Mouse (Mus musculus): ENCODE measurements around the gene Rap2a. TPM values are rescaled to one million over a fixed set of nuclear protein-coding genes. Genes with fewer than 3 reads are reported as not detected.

The Rap2a gene
- polyA plus RNA-seq (2016; fragmentation: Nextera tagmentation; extraction: Ambion mirVana), result 5.6 and 5.9 TPM in 2 replicates

- Histone ChIP-seq H3K4me2 (peak within 1 kb of the TSS; percentile 94), H3K9me3 (replicated peaks) (no peaks in the 10 kb centered on the region), H3K36me3 (no peaks in the 10 kb centered on the region; the same call in 1 of the 2 replicates), H3K4me1 (peaks cover 30% of the 10 kb centered on the region), H3K4me3 (peak within 1 kb of the TSS; percentile 73), H3K27me3 (replicated peaks) (peaks cover 9% of the 10 kb centered on the region), H3K27ac (peak within 1 kb of the TSS; percentile 91), H3K9ac (peak within 1 kb of the TSS; percentile 75)
- peak; percentile 82 for ATAC-seq
- WGBS (ENCODE audit: insufficient replicate concordance), result under 1% methylated on average over 51 of the region's 78 CpGs
These were observed at the start of gene Rap2a for GRCm38 (mm10) chr14:120477982-120478568. Gene Rap2a (plus strand): TSS chr14:120478444.

GRCm38 (mm10) chr14:120428497-120428896, 49.7 kb upstream of the Rap2a start:
- ATAC-seq, result no peak
- WGBS (ENCODE audit: insufficient replicate concordance), result 70% methylated on average over 5 of the region's 5 CpGs
- Histone ChIP-seq H3K4me2 (no peak overlapping the region), H3K9me3 (replicated peaks) (peaks cover 8% of the 10 kb centered on the region; the same call in 1 of the 2 replicates), H3K4me3 (no peak overlapping the region), H3K4me1 (no peaks in the 10 kb centered on the region), H3K9ac (no peak overlapping the region), H3K27me3 (replicated peaks) (no peaks in the 10 kb centered on the region), H3K36me3 (peaks cover 33% of the 10 kb centered on the region), H3K27ac (no peak overlapping the region)

DNA sequence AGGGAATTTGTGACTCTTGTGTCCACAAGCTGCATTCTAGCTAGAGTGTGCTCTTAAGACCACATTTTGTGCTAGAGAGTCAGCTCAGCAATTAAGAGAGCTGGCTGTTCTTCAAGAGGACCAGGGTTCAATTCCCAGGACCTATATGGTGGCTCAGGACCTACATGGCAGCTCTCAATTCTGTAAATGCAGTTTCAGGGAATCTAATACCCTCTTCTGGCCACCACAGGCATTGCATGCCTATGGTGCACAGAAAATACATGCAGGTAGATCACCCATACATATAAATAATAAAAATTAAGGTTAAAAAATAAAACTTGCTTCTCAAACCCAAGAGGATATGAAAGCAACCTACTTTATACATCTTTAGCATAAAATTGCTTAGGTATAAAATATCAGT, 45.5 kb upstream of the Rap2a start:
- Histone ChIP-seq H3K27me3 (replicated peaks) (no peaks in the 10 kb centered on the region), H3K36me3 (no peaks in the 10 kb centered on the region), H3K27ac (no peak overlapping the region), H3K9me3 (replicated peaks) (no peaks in the 10 kb centered on the region), H3K4me3 (no peak overlapping the region), H3K4me1 (no peaks in the 10 kb centered on the region), H3K4me2 (no peak overlapping the region), H3K9ac (no peak overlapping the region)
- ATAC-seq, result no peak

GRCm38 (mm10) chr14:120433931-120434398, 44.3 kb upstream of the Rap2a start:
- no peak overlapping the region for H3K4me3 ChIP-seq
- H3K36me3 ChIP-seq, result no peaks in the 10 kb centered on the region
- H3K27ac ChIP-seq, result no peak overlapping the region
- H3K9me3 ChIP-seq (replicated peaks), result no peaks in the 10 kb centered on the region
- ATAC-seq, result no peak
- H3K4me1 ChIP-seq, result no peaks in the 10 kb centered on the region
- no peak overlapping the region for H3K9ac ChIP-seq
- no peak overlapping the region for H3K4me2 ChIP-seq
- 57% methylated on average over 8 of the region's 8 CpGs for WGBS (ENCODE audit: insufficient replicate concordance)
- H3K27me3 ChIP-seq (replicated peaks), result no peaks in the 10 kb centered on the region

DNA sequence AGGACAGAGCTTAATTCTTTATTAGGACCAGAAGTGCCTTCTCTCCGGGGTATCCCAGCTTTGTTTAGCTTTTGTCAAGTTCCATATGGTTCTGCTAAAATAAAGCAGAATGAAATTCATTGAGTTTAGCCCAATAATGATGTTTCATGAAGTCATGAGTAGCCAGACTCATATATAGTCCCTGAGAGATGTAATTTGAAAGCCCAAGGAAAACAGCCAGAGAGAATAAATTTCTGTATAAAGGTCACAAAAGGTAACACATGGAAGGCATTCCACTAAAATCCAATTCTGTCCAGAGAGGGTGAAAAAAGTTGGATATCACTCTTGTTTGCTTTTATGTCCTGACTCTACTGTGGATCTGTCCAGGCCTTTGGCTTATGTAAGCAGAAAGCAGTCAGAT, 43.4 kb upstream of the Rap2a start:
- Histone ChIP-seq H3K4me1 (no peaks in the 10 kb centered on the region), H3K9me3 (replicated peaks) (0 out of 2 replicates have a peak, but pooled peaks cover 3% of the 10 kb centered on the region), H3K4me3 (no peak overlapping the region), H3K27ac (no peak overlapping the region), H3K4me2 (no peak overlapping the region), H3K36me3 (no peaks in the 10 kb centered on the region), H3K27me3 (replicated peaks) (no peaks in the 10 kb centered on the region), H3K9ac (no peak overlapping the region)
- 79% methylated on average over 1 of the region's 1 CpGs for WGBS (ENCODE audit: insufficient replicate concordance)
- ATAC-seq, result no peak

DNA sequence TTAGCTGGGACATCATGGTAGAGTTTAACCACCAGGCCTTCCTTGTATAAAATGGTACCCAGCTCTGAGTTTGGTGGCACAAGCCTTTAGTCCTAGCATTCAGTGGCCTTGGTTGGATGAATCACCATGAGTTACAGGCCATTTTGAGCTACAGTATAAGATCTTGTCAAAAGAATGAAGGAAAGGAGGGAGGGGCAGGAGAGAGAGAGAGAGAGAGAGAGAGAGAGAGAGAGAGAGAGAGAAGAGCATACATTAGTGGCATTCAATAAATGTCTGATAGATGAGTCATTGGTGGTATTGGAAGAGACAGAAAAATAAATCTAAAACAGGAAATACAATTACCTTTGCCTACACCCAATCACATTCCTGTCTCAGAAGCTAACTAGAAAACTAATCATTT, 37.5 kb upstream of the Rap2a start:
- H3K4me1 ChIP-seq, result no peaks in the 10 kb centered on the region
- no peaks in the 10 kb centered on the region for H3K27me3 ChIP-seq (replicated peaks)
- no peak overlapping the region for H3K9ac ChIP-seq
- 0 out of 2 replicates have a peak, but pooled peaks cover 4% of the 10 kb centered on the region for H3K9me3 ChIP-seq (replicated peaks)
- H3K4me3 ChIP-seq, result no peak overlapping the region
- no peak overlapping the region for H3K27ac ChIP-seq
- no peaks in the 10 kb centered on the region for H3K36me3 ChIP-seq
- H3K4me2 ChIP-seq, result no peak overlapping the region
- ATAC-seq, result no peak

DNA sequence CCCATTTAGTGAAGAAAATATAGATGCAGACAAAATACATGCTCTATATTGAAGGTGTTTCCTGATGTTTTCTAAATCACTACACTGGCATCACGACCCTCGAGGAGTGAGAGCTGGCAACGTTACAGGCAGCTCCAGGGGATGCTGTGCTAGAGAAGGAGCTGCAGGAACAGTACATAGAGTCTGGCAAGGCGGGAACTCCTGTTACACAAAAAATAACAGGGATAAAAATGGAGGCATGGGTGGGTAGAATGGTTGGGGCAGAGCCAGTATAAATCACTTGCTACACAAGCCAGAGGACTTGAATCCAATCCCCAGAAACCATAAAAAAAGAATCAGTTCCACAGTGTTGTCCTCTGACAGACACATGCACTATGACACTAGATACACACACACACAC, 37.0 kb upstream of the Rap2a start:
- Histone ChIP-seq H3K9ac (no peak overlapping the region), H3K27ac (no peak overlapping the region), H3K4me2 (no peak overlapping the region), H3K9me3 (replicated peaks) (0 out of 2 replicates have a peak, but pooled peaks cover 4% of the 10 kb centered on the region), H3K4me3 (no peak overlapping the region), H3K27me3 (replicated peaks) (no peaks in the 10 kb centered on the region), H3K4me1 (no peaks in the 10 kb centered on the region), H3K36me3 (no peaks in the 10 kb centered on the region)
- 68% methylated on average over 4 of the region's 4 CpGs for WGBS (ENCODE audit: insufficient replicate concordance)
- no peak for ATAC-seq

DNA sequence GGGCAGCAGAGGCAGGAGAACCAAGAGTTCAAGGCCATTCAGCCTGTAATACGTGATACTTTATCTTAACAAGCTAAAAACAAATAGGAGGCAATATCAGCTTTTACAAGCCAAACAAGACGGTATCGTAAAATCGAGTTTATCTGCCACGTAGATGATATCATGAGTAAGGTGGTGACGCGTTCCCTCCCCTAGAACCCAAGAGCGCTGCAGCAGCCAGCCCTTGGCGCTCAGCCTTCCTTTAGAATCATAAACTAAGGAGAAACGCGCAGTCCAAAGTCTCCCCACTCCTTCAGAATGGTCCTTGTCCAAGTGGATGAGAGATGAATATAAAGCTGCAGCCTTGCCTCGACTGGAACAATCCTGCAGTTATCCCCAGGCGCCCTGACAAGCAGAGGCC, 36.4 kb upstream of the Rap2a start:
- no peaks in the 10 kb centered on the region for H3K36me3 ChIP-seq
- H3K4me2 ChIP-seq, result no peak overlapping the region
- H3K4me3 ChIP-seq, result no peak overlapping the region
- no peak overlapping the region for H3K9ac ChIP-seq
- no peaks in the 10 kb centered on the region for H3K27me3 ChIP-seq (replicated peaks)
- WGBS (ENCODE audit: insufficient replicate concordance), result 82% methylated on average over 13 of the region's 13 CpGs
- H3K27ac ChIP-seq, result no peak overlapping the region
- H3K9me3 ChIP-seq (replicated peaks), result 0 out of 2 replicates have a peak, but pooled peaks cover 4% of the 10 kb centered on the region
- ATAC-seq, result no peak
- H3K4me1 ChIP-seq, result no peaks in the 10 kb centered on the region

DNA sequence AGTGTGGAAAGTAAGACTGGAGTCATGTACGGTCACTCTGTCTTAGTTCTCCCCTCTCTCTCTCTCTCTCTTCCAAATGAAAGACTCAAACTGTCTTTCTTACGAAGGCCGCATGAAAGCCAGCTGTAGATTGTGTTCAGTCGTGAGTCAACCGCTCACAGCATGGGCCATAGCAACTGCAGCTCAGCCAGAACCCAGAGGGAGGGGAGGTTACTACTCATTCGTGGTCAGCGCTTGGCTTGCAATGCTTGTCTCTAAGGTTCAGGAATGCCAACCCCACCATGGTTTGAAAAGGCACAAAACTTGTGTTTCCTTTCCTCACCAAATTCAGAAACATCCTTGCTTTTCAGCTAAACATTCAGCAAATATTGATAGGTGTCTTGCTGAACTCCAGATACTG, 24.0 kb upstream of the Rap2a start:
- no peak for ATAC-seq
- H3K27ac ChIP-seq, result no peak overlapping the region
- WGBS (ENCODE audit: insufficient replicate concordance), result 85% methylated on average over 7 of the region's 7 CpGs

GRCm38 (mm10) chr14:120463938-120464727, 14.1 kb upstream of the Rap2a start:
- no peak overlapping the region for H3K27ac ChIP-seq
- no peaks in the 10 kb centered on the region for H3K36me3 ChIP-seq
- H3K9me3 ChIP-seq (replicated peaks), result peaks cover 3% of the 10 kb centered on the region; the same call in 1 of the 2 replicates
- no peaks in the 10 kb centered on the region for H3K27me3 ChIP-seq (replicated peaks)
- H3K4me2 ChIP-seq, result no peak overlapping the region
- WGBS (ENCODE audit: insufficient replicate concordance), result 74% methylated on average over 3 of the region's 3 CpGs
- ATAC-seq, result no peak
- H3K4me1 ChIP-seq, result no peaks in the 10 kb centered on the region
- H3K9ac ChIP-seq, result no peak overlapping the region
- H3K4me3 ChIP-seq, result no peak overlapping the region

More for the DNA sequence above, 24.0 kb upstream of the Rap2a start:
- no peaks in the 10 kb centered on the region for H3K27me3 ChIP-seq (replicated peaks)
- H3K9ac ChIP-seq, result no peak overlapping the region
- no peak overlapping the region for H3K4me3 ChIP-seq
- H3K4me2 ChIP-seq, result no peak overlapping the region
- H3K4me1 ChIP-seq, result no peaks in the 10 kb centered on the region
- no peaks in the 10 kb centered on the region for H3K36me3 ChIP-seq
- peaks cover 11% of the 10 kb centered on the region; the same call in 1 of the 2 replicates for H3K9me3 ChIP-seq (replicated peaks)

- Histone ChIP-seq H3K4me2 (no peak overlapping the region), H3K27me3 (replicated peaks) (no peaks in the 10 kb centered on the region), H3K36me3 (no peaks in the 10 kb centered on the region), H3K9ac (no peak overlapping the region), H3K27ac (no peak overlapping the region), H3K4me1 (no peaks in the 10 kb centered on the region), H3K9me3 (replicated peaks) (peaks cover 3% of the 10 kb centered on the region; the same call in 1 of the 2 replicates), H3K4me3 (no peak overlapping the region)
- 68% methylated on average over 4 of the region's 4 CpGs for WGBS (ENCODE audit: insufficient replicate concordance)
- ATAC-seq, result no peak
These were observed 11.4 kb upstream of the Rap2a start for GRCm38 (mm10) chr14:120466816-120467215.

- ATAC-seq, result no peak
- H3K4me3 ChIP-seq, result no peak overlapping the region
- no peaks in the 10 kb centered on the region for H3K9me3 ChIP-seq (replicated peaks)
- H3K4me2 ChIP-seq, result no peak overlapping the region
- H3K9ac ChIP-seq, result no peak overlapping the region
- H3K36me3 ChIP-seq, result no peaks in the 10 kb centered on the region
- no peaks in the 10 kb centered on the region for H3K27me3 ChIP-seq (replicated peaks)
- WGBS (ENCODE audit: insufficient replicate concordance), result 76% methylated on average over 14 of the region's 14 CpGs
- no peaks in the 10 kb centered on the region for H3K4me1 ChIP-seq
- no peak overlapping the region for H3K27ac ChIP-seq
These were observed 9.0 kb upstream of the Rap2a start for GRCm38 (mm10) chr14:120469126-120469790.
